Mouse (Mus musculus) myocyte (in vitro differentiated cells): ENCODE data around the gene Mlx.

Experiments
- CEBPB ChIP-seq: IDR thresholded peaks from 2 replicates; pipeline ENCODE4 v1.6.1; 2011; ENCODE audit warnings: mild to moderate bottlenecking, moderate library complexity; ENCODE audit not compliant: poor library complexity, insufficient read depth, severe bottlenecking
- E2F4 ChIP-seq: IDR thresholded peaks from one replicate; pipeline ENCODE4 v1.6.1; 2011; ENCODE audit warnings: mild to moderate bottlenecking, control low read depth, moderate library complexity; ENCODE audit not compliant: insufficient read depth
- MAX ChIP-seq: IDR thresholded peaks from one replicate; pipeline ENCODE4 v1.6.1; 2011; ENCODE audit warnings: low read depth, mild to moderate bottlenecking, control low read depth
- MYOG ChIP-seq, 3 experiments: IDR thresholded peaks; one replicate each; pipeline ENCODE4 v1.6.1; 2011; ENCODE audit warnings: control low read depth in 2 of 3, low read depth in 2 of 3, mild to moderate bottlenecking in 2 of 3; ENCODE audit not compliant: insufficient read length in 2 of 3, control insufficient read depth in 1 of 3, insufficient read depth in 1 of 3
- POLR2A ChIP-seq: IDR thresholded peaks from one replicate; pipeline ENCODE4 v1.6.1; 2011; ENCODE audit warnings: low read depth, mild to moderate bottlenecking, control low read depth, moderate library complexity; ENCODE audit not compliant: insufficient read length
- POLR2AphosphoS2 ChIP-seq: IDR thresholded peaks from one replicate; pipeline ENCODE4 v1.6.1; 2011; ENCODE audit warnings: low read depth, control low read depth; ENCODE audit not compliant: insufficient read length
- TCF12 ChIP-seq: IDR thresholded peaks from one replicate; pipeline ENCODE4 v1.6.1; 2011; ENCODE audit warnings: mild to moderate bottlenecking, control low read depth; ENCODE audit not compliant: poor library complexity, insufficient read depth, severe bottlenecking

DNA sequence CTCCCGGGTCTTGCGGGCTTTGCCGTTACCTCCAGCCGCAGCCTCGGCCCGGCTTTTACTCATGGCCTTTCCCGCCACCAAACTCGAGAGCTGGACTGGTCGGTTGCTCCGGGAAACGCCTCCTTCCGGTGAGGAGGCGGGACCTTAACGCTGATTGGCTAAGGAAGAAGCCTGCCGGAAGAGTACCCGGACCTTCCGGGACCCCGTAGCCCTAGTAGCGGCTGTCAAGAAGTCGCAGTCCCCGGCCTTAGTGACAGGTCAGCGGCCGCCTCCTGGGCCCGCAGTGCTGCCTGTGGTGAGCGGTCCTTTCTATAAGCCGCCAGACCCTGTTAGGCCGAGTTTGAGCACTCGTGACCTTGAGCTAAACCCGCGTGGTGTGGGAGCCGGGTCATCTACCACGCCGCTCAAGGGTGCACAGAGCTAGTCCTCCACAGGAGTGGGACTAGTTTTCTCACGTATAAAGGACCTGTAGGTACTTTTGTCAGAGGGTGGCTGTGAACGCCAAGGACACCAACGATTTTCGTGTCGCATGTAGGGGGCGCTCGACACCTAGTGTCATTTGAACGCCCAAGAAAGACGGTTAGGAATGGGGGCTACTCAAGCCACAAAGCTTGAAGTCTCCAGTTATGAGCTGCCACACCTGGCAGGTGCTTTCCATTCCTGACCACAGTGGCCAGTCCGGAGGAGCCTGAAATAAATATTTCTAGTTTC is 8.4 kb downstream of the Mlx start, which contains the start of gene Psmc3ip:
- TF ChIP-seq POLR2AphosphoS2: no peak
- TF ChIP-seq POLR2A: peak; percentile 58
- TF ChIP-seq MYOG (IDR thresholded peaks at IDR 0.05; ENCODE audit: control insufficient read depth in 1 of 3, insufficient read depth in 1 of 3, insufficient read length in 2 of 3, low read depth in 2 of 3): no peak
- TF ChIP-seq MAX: no peak
- TF ChIP-seq TCF12: no peak
- TF ChIP-seq E2F4: peak; percentile 87
- TF ChIP-seq CEBPB: no peak
